Mouse (Mus musculus): Measurements from ENCODE around the gene Acacb. TPM values are rescaled to one million over a fixed set of nuclear protein-coding genes. Genes with fewer than 3 reads are reported as not detected.

Acacb gene
- total RNA-seq, 1 experiment: 10.5 TPM

GRCm38 (mm10) chr5:114172936-114173335 lies 26.6 kb downstream of the Acacb start:
- H3K9me3 ChIP-seq (ENCODE audit: control insufficient read depth, insufficient read depth, low read depth, low read length): no peaks in the 10 kb centered on the region
- peaks cover 6 to 8% of the 10 kb centered on the region in 2 experiments; a peak in 2 of 4 replicates for H3K4me1 ChIP-seq (ENCODE audit: control insufficient read depth in 2 of 2, insufficient read depth in 2 of 2, low read length in 2 of 2, poor library complexity in 1 of 2)
- in situ Hi-C loops (cut with MboI; ENCODE audit: low sequenced_read_pairs in 2 of 2, unreplicated experiment in 2 of 2): no loop called here
- no peaks in the 10 kb centered on the region for H3K36me3 ChIP-seq (ENCODE audit: control insufficient read depth, insufficient read depth, low read length, poor library complexity, severe bottlenecking)
- H3K4me3 ChIP-seq (ENCODE audit: insufficient read depth in 1 of 2, low read depth in 1 of 2, low read length in 2 of 2, poor library complexity in 1 of 2, severe bottlenecking in 1 of 2): no peak overlapping the region
- TF ChIP-seq ZNF384 (IDR thresholded peaks at IDR 0.05; ENCODE audit: low read depth, low read length): no peak
- TF ChIP-seq HCFC1 (IDR thresholded peaks at IDR 0.05; ENCODE audit: borderline replicate concordance, insufficient read depth, low read length): no peak
- TF ChIP-seq ZC3H11A (IDR thresholded peaks at IDR 0.05; ENCODE audit: borderline replicate concordance, low read depth, low read length): no peak
- TF ChIP-seq CHD2 (IDR thresholded peaks at IDR 0.05; ENCODE audit: low read depth, low read length): no peak
- TF ChIP-seq MAFK (IDR thresholded peaks at IDR 0.05; ENCODE audit: insufficient read depth, low read depth, low read length): no peak
- no peak overlapping the region for H3K27ac ChIP-seq (ENCODE audit: insufficient read depth, low read depth, low read length, poor library complexity, severe bottlenecking)
- no peak for DNase-seq (ENCODE audit: low read depth, low spot score)
- H3K9ac ChIP-seq (ENCODE audit: insufficient read depth, low read depth, low read length, poor library complexity, severe bottlenecking): peak overlapping the region; percentile 40; the same call in 1 of the 2 replicates

- no peak overlapping the region for H3K9ac ChIP-seq (ENCODE audit: insufficient read depth, low read depth, low read length, poor library complexity, severe bottlenecking)
- DNase-seq (ENCODE audit: low read depth, low spot score): no peak
- H3K4me1 ChIP-seq (ENCODE audit: control insufficient read depth in 2 of 2, insufficient read depth in 2 of 2, low read length in 2 of 2, poor library complexity in 1 of 2): peaks cover 6 to 8% of the 10 kb centered on the region in 2 experiments; a peak in 2 of 4 replicates
- in situ Hi-C loops (cut with MboI; ENCODE audit: low sequenced_read_pairs in 2 of 2, unreplicated experiment in 2 of 2): no loop called here
- no peak overlapping the region for H3K4me3 ChIP-seq (ENCODE audit: insufficient read depth in 1 of 2, low read depth in 1 of 2, low read length in 2 of 2, poor library complexity in 1 of 2, severe bottlenecking in 1 of 2)
- TF ChIP-seq CHD2 (IDR thresholded peaks at IDR 0.05; ENCODE audit: low read depth, low read length) (no peak), MAFK (IDR thresholded peaks at IDR 0.05; ENCODE audit: insufficient read depth, low read depth, low read length) (no peak), ZNF384 (IDR thresholded peaks at IDR 0.05; ENCODE audit: low read depth, low read length) (no peak), HCFC1 (IDR thresholded peaks at IDR 0.05; ENCODE audit: borderline replicate concordance, insufficient read depth, low read length) (no peak), ZC3H11A (IDR thresholded peaks at IDR 0.05; ENCODE audit: borderline replicate concordance, low read depth, low read length) (no peak)
- no peaks in the 10 kb centered on the region for H3K36me3 ChIP-seq (ENCODE audit: control insufficient read depth, insufficient read depth, low read length, poor library complexity, severe bottlenecking)
- no peaks in the 10 kb centered on the region for H3K9me3 ChIP-seq (ENCODE audit: control insufficient read depth, insufficient read depth, low read depth, low read length)
- H3K27ac ChIP-seq (ENCODE audit: insufficient read depth, low read depth, low read length, poor library complexity, severe bottlenecking): no peak overlapping the region
Measured at GRCm38 (mm10) chr5:114173458-114173857, 27.1 kb downstream of the Acacb start.

- no peak for DNase-seq (ENCODE audit: low read depth, low spot score)
- H3K36me3 ChIP-seq (ENCODE audit: control insufficient read depth, insufficient read depth, low read length, poor library complexity, severe bottlenecking): no peaks in the 10 kb centered on the region
- H3K4me1 ChIP-seq (ENCODE audit: control insufficient read depth in 2 of 2, insufficient read depth in 2 of 2, low read length in 2 of 2, poor library complexity in 1 of 2): peaks cover 6 to 8% of the 10 kb centered on the region in 2 experiments; a peak in 2 of 4 replicates
- no peak overlapping the region for H3K27ac ChIP-seq (ENCODE audit: insufficient read depth, low read depth, low read length, poor library complexity, severe bottlenecking)
- H3K9ac ChIP-seq (ENCODE audit: insufficient read depth, low read depth, low read length, poor library complexity, severe bottlenecking): no peak overlapping the region
- TF ChIP-seq HCFC1 (IDR thresholded peaks at IDR 0.05; ENCODE audit: borderline replicate concordance, insufficient read depth, low read length): no peak
- no peak for TF ChIP-seq ZC3H11A (IDR thresholded peaks at IDR 0.05; ENCODE audit: borderline replicate concordance, low read depth, low read length)
- TF ChIP-seq ZNF384 (IDR thresholded peaks at IDR 0.05; ENCODE audit: low read depth, low read length): no peak
- TF ChIP-seq CHD2 (IDR thresholded peaks at IDR 0.05; ENCODE audit: low read depth, low read length): no peak
- no peak for TF ChIP-seq MAFK (IDR thresholded peaks at IDR 0.05; ENCODE audit: insufficient read depth, low read depth, low read length)
- no peaks in the 10 kb centered on the region for H3K9me3 ChIP-seq (ENCODE audit: control insufficient read depth, insufficient read depth, low read depth, low read length)
- peak overlapping the region; percentile 9 to 47; a peak in 3 of 4 replicates for H3K4me3 ChIP-seq (ENCODE audit: insufficient read depth in 1 of 2, low read depth in 1 of 2, low read length in 2 of 2, poor library complexity in 1 of 2, severe bottlenecking in 1 of 2)
- in situ Hi-C loops (cut with MboI; ENCODE audit: low sequenced_read_pairs in 2 of 2, unreplicated experiment in 2 of 2): no loop called here
Measured at GRCm38 (mm10) chr5:114173877-114174581, 27.7 kb downstream of the Acacb start.

DNA sequence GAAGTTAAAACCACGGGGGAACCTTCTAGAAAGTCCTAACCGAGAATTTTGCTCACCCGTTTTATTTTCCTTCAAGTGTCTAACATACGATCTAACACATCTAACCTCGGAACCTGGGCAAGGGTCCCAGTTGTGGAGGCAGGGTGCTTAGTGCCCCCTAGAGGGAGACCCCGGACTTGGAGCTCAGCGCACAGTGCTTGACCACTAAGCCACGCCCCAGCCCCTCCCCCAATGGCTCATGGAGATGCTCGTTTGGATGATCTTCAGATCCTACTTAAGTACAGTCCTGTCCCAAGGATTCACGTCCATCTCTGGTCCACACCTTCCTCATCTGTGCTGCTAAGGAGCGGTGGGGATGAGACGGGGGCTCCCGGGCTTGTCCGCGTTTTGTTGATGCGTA lies 28.3 kb downstream of the Acacb start:
- no peak overlapping the region for H3K9ac ChIP-seq (ENCODE audit: insufficient read depth, low read depth, low read length, poor library complexity, severe bottlenecking)
- H3K9me3 ChIP-seq (ENCODE audit: control insufficient read depth, insufficient read depth, low read depth, low read length): no peaks in the 10 kb centered on the region
- H3K27ac ChIP-seq (ENCODE audit: insufficient read depth, low read depth, low read length, poor library complexity, severe bottlenecking): no peak overlapping the region
- DNase-seq (ENCODE audit: low read depth, low spot score): peak; percentile 96
- in situ Hi-C loops (cut with MboI; ENCODE audit: low sequenced_read_pairs in 2 of 2, unreplicated experiment in 2 of 2): no loop called here
- H3K4me1 ChIP-seq (ENCODE audit: control insufficient read depth in 2 of 2, insufficient read depth in 2 of 2, low read length in 2 of 2, poor library complexity in 1 of 2): peaks cover 6 to 8% of the 10 kb centered on the region in 2 experiments; a peak in 2 of 4 replicates
- no peak; the same call in 1 of the 2 replicates for TF ChIP-seq ZNF384 (IDR thresholded peaks at IDR 0.05; ENCODE audit: low read depth, low read length)
- peak; percentile 25; the same call in 1 of the 2 replicates for TF ChIP-seq HCFC1 (IDR thresholded peaks at IDR 0.05; ENCODE audit: borderline replicate concordance, insufficient read depth, low read length)
- peak overlapping the region; percentile 23 to 72; a peak in 3 of 4 replicates for H3K4me3 ChIP-seq (ENCODE audit: insufficient read depth in 1 of 2, low read depth in 1 of 2, low read length in 2 of 2, poor library complexity in 1 of 2, severe bottlenecking in 1 of 2)
- no peaks in the 10 kb centered on the region for H3K36me3 ChIP-seq (ENCODE audit: control insufficient read depth, insufficient read depth, low read length, poor library complexity, severe bottlenecking)
